Mouse (Mus musculus) lung, embryonic 14.5 days (tissue): ENCODE data around the gene Tspan32. TPM values are rescaled to one million over a fixed set of nuclear protein-coding genes. Genes with fewer than 3 reads are reported as not detected.
A peak's percentile ranks its signal among the peaks of the same experiment; 100 is the strongest.

Experiments
- ATAC-seq: fragments of 200-750 bp; cut with Nextera tagmentation; 2 replicates; pipeline ENCODE4 v1.8.0; 2017; ENCODE audit warnings: mild to moderate bottlenecking, moderate TSS enrichment, moderate library complexity; ENCODE audit not compliant: insufficient read depth
- DNase-seq: peaks from one replicate; pipeline ENCODE4 v3.0.0-alpha.2; 2015
- H3K27ac ChIP-seq: fragments of 300-500 bp; sonication (generic); 2 replicates; pipeline ENCODE4 v1.5.1; 2014; ENCODE audit warnings: low read depth, mild to moderate bottlenecking, moderate library complexity
- H3K27me3 ChIP-seq: fragments of 300-500 bp; sonication (generic); 2 replicates; pipeline ENCODE4 v1.6.1; 2014; ENCODE audit warnings: low read length, control low read depth; ENCODE audit not compliant: insufficient read depth
- H3K36me3 ChIP-seq: fragments of 300-500 bp; sonication (generic); 2 replicates; pipeline ENCODE4 v1.6.1; 2014; ENCODE audit warnings: control low read depth; ENCODE audit not compliant: insufficient read depth
- H3K4me1 ChIP-seq: fragments of 300-500 bp; sonication (generic); 2 replicates; pipeline ENCODE4 v1.6.1; 2014; ENCODE audit warnings: antibody characterized with exemption, control low read depth; ENCODE audit not compliant: insufficient read depth
- H3K4me2 ChIP-seq: fragments of 300-500 bp; sonication (generic); 2 replicates; pipeline ENCODE4 v1.6.1; 2014; ENCODE audit warnings: mild to moderate bottlenecking
- H3K4me3 ChIP-seq: fragments of 300-500 bp; sonication (generic); 2 replicates; pipeline ENCODE4 v1.5.1; 2014; ENCODE audit warnings: low read depth, low read length
- H3K9ac ChIP-seq: fragments of 300-500 bp; sonication (generic); 2 replicates; pipeline ENCODE4 v1.6.1; 2014
- H3K9me3 ChIP-seq: fragments of 300-500 bp; sonication (generic); 2 replicates; pipeline ENCODE4 v1.6.1; 2016; ENCODE audit warnings: low read depth, low read length, control low read depth
- CTCF ChIP-seq: IDR thresholded peaks from 2 replicates; pipeline ENCODE4 v1.5.1; 2016; ENCODE audit warnings: antibody characterized with exemption, low read depth
- WGBS: fragments of 180-500 bp; shearing (Covaris S2); extraction: QIAGEN DNeasy Blood & Tissue Kit; methylation state at CpG from one replicate; pipeline ENCODE4 v1.1.7; 2014; 5-methylcytosine and 5-hydroxymethylcytosine counted together
- polyA plus RNA-seq: library from polyadenylated mRNA; unstranded; fragments of >200 nt; fragmentation: Nextera tagmentation; extraction: Ambion mirVana; gene quantifications from 2 replicates; pipeline ENCODE4 v1.2.1, GENCODE M21; 2014

Gene Tspan32
- polyA plus RNA-seq = 1.1 and 2.1 TPM in 2 replicates

GRCm38 (mm10) chr7:143004727-143005343 lies at the start of gene Tspan32:
TSS of gene Tspan32 (plus strand) at chr7:143005046.
- Histone ChIP-seq H3K27me3 (no peaks in the 10 kb centered on the region), H3K27ac (peak within 1 kb of the TSS; percentile 74), H3K9me3 (no peaks in the 10 kb centered on the region), H3K4me2 (peak within 1 kb of the TSS; percentile 37; the same call in 1 of the 2 replicates), H3K4me1 (peaks cover 16% of the 10 kb centered on the region), H3K4me3 (peak within 1 kb of the TSS; percentile 8; the same call in 1 of the 2 replicates), H3K36me3 (no peaks in the 10 kb centered on the region), H3K9ac (peak within 1 kb of the TSS; percentile 31; the same call in 1 of the 2 replicates)
- DNase-seq (no peak), ATAC-seq (no peak)
- TF ChIP-seq CTCF = no peak
- WGBS = 82% methylated on average over 4 of the region's 4 CpGs

- Histone ChIP-seq H3K27ac (no peak overlapping the region), H3K27me3 (no peaks in the 10 kb centered on the region), H3K4me3 (no peak overlapping the region), H3K9ac (no peak overlapping the region), H3K9me3 (no peaks in the 10 kb centered on the region), H3K4me2 (no peak overlapping the region), H3K4me1 (no peaks in the 10 kb centered on the region), H3K36me3 (no peaks in the 10 kb centered on the region)
- WGBS = 59% methylated on average over 2 of the region's 2 CpGs
- ATAC-seq (no peak), DNase-seq (no peak)
- TF ChIP-seq CTCF = no peak
These were observed 48.8 kb upstream of the Tspan32 start for GRCm38 (mm10) chr7:142956018-142956417.

GRCm38 (mm10) chr7:142958817-142959216 lies 46.0 kb upstream of the Tspan32 start:
- no peak for ATAC-seq
- Histone ChIP-seq H3K36me3 (no peaks in the 10 kb centered on the region), H3K4me3 (no peak overlapping the region), H3K9ac (no peak overlapping the region), H3K27me3 (0 out of 2 replicates have a peak, but pooled peaks cover 2% of the 10 kb centered on the region), H3K4me1 (no peaks in the 10 kb centered on the region), H3K4me2 (no peak overlapping the region), H3K27ac (no peak overlapping the region), H3K9me3 (no peaks in the 10 kb centered on the region)
- no peak for DNase-seq
- WGBS = 91% methylated on average over 1 of the region's 1 CpGs
- no peak for TF ChIP-seq CTCF

- 67% methylated on average over 4 of the region's 4 CpGs for WGBS
- no peak for TF ChIP-seq CTCF
- no peaks in the 10 kb centered on the region for H3K9me3 ChIP-seq
- ATAC-seq (no peak), DNase-seq (no peak)
- H3K4me2 ChIP-seq = no peak overlapping the region
- no peak overlapping the region for H3K9ac ChIP-seq
- peaks cover 12% of the 10 kb centered on the region; the same call in 1 of the 2 replicates for H3K27me3 ChIP-seq
- H3K4me1 ChIP-seq = no peaks in the 10 kb centered on the region
- H3K4me3 ChIP-seq = no peak overlapping the region
- H3K36me3 ChIP-seq = no peaks in the 10 kb centered on the region
- no peak overlapping the region for H3K27ac ChIP-seq
These were observed 45.1 kb upstream of the Tspan32 start for GRCm38 (mm10) chr7:142959752-142960151.

GRCm38 (mm10) chr7:142967414-142967883 lies 37.4 kb upstream of the Tspan32 start:
- peak overlapping the region; percentile 43 for H3K9ac ChIP-seq
- peak; percentile 67 for ATAC-seq

GRCm38 (mm10) chr7:142967884-142968808 lies 36.7 kb upstream of the Tspan32 start:
- Histone ChIP-seq H3K27me3 (peaks cover 82% of the 10 kb centered on the region), H3K36me3 (no peaks in the 10 kb centered on the region), H3K9ac (peak overlapping the region; percentile 43), H3K9me3 (no peaks in the 10 kb centered on the region), H3K4me1 (no peaks in the 10 kb centered on the region), H3K4me2 (peak overlapping the region; percentile 95), H3K4me3 (peak overlapping the region; percentile 42), H3K27ac (no peak overlapping the region)
- under 1% methylated on average over 90 of the region's 90 CpGs for WGBS
- peak; percentile 88 for DNase-seq
- peak; percentile 53 for TF ChIP-seq CTCF
- peak; percentile 68 for ATAC-seq

More at GRCm38 (mm10) chr7:142967414-142967883, 37.4 kb upstream of the Tspan32 start:
- Histone ChIP-seq H3K4me3 (peak overlapping the region; percentile 42), H3K27me3 (peaks cover 82% of the 10 kb centered on the region), H3K4me2 (peak overlapping the region; percentile 95), H3K36me3 (no peaks in the 10 kb centered on the region), H3K4me1 (no peaks in the 10 kb centered on the region), H3K27ac (no peak overlapping the region), H3K9me3 (no peaks in the 10 kb centered on the region)
- no peak for TF ChIP-seq CTCF
- DNase-seq = peak; percentile 66
- WGBS = under 1% methylated on average over 36 of the region's 36 CpGs
